Mouse (Mus musculus): ENCODE results near the gene Slc18a2. TPM values are rescaled to one million over a fixed set of nuclear protein-coding genes. Genes with fewer than 3 reads are reported as not detected.

The Slc18a2 gene
- polyA plus RNA-seq, 1 experiment from 2014 or later, result 28.7 TPM

DNA sequence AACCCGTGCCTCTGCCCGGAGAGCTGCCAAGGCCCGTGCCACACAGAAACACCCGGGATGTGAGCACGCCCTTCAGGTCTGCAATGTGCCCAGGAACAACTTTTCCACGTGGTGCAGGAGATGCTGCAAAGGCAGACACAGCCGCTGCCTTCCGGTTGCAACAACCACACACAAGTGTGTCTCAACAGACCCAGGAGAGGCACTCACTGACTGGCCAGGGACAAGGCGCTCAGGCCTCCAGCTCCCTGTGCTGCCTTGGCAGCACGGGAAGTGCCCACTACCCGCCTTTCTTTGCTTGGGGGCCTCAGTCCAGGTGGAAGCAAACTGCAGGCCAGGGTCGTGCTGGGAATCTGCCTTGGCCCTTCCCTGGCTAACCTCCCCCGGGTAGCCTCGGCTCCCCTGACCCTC, 83.6 kb downstream of the Slc18a2 start:
- Histone ChIP-seq H3K4me1 (ENCODE audit: control insufficient read depth, insufficient read depth, low read length) (peaks cover 33% of the 10 kb centered on the region), H3K27me3 (ENCODE audit: control insufficient read depth, insufficient read depth, low read depth, low read length) (no peaks in the 10 kb centered on the region), H3K4me2 (ENCODE audit: low read length) (peak overlapping the region; percentile 90), H3K4me3 (ENCODE audit: low read depth, low read length) (peak overlapping the region; percentile 66), H3K27ac (ENCODE audit: low read length) (no peak overlapping the region), H3K36me3 (ENCODE audit: control insufficient read depth, insufficient read depth, low read length) (no peaks in the 10 kb centered on the region), H3K9ac (ENCODE audit: low read depth, low read length) (peak overlapping the region; percentile 83), H3K9me3 (replicated peaks; ENCODE audit: control insufficient read depth, low read length, poor library complexity, severe bottlenecking) (no peaks in the 10 kb centered on the region)
- under 1% methylated on average over 14 of the region's 14 CpGs for WGBS
- ATAC-seq, result no peak

DNA sequence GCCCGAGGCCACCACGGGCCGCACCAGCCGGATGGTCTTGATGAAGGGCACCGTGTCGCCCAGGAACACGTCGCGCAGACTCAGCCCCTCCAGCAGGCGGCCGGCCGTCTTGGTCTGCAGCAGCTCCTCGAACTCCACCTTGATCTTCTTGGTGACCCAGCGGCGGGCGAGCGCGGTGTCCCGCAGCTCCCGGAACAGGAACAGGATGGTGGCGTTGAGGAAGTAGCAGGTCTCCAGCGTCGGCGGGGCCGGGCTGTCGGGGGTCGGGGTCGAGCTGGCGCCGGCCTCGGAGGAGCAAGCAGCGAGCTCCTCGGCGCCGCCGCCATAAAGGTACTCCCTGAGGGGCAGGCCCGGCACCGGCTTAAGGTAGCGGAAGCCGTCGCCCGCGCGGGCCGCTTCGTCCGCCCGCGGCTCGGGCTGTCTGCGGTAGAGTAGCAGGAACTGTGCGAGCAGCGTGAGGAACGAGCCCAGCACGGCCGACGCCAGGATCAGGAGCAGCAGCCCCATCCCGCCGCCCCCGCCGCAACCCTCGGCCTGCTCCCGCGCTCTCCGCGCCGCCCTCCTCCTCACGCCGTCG, 84.5 kb downstream of the Slc18a2 start:
- peak; percentile 76 for ATAC-seq
- no peaks in the 10 kb centered on the region for H3K36me3 ChIP-seq (ENCODE audit: control insufficient read depth, insufficient read depth, low read length)
- under 1% methylated on average over 53 of the region's 70 CpGs for WGBS

More for the DNA sequence above, 84.5 kb downstream of the Slc18a2 start:
- Histone ChIP-seq H3K4me2 (ENCODE audit: low read length) (peak overlapping the region; percentile 90), H3K27ac (ENCODE audit: low read length) (peak overlapping the region; percentile 96), H3K4me1 (ENCODE audit: control insufficient read depth, insufficient read depth, low read length) (peaks cover 33% of the 10 kb centered on the region), H3K27me3 (ENCODE audit: control insufficient read depth, insufficient read depth, low read depth, low read length) (no peaks in the 10 kb centered on the region), H3K4me3 (ENCODE audit: low read depth, low read length) (peak overlapping the region; percentile 66), H3K9ac (ENCODE audit: low read depth, low read length) (peak overlapping the region; percentile 83), H3K9me3 (replicated peaks; ENCODE audit: control insufficient read depth, low read length, poor library complexity, severe bottlenecking) (no peaks in the 10 kb centered on the region)

Other genes with a start within 250 kb of the Slc18a2 start
- gene Shtn1, start 184.8 kb upstream of the Slc18a2 start, polyA plus RNA-seq (2015; fragmentation: Nextera tagmentation; extraction: Ambion mirVana), result 56.5 and 63.4 TPM in 2 replicates
- 0.36 and 0.41 TPM in 2 replicates for gene Vax1, start 90.8 kb upstream of the Slc18a2 start, polyA plus RNA-seq (2015; fragmentation: Nextera tagmentation; extraction: Ambion mirVana)
- 0.07 TPM in 1 of 2 replicates, not detected in the other for gene Kcnk18, start 41.7 kb upstream of the Slc18a2 start, polyA plus RNA-seq (2015; fragmentation: Nextera tagmentation; extraction: Ambion mirVana)
- 5.3 and 6.4 TPM in 2 replicates for gene Rps12-ps3, start 61.4 kb downstream of the Slc18a2 start, polyA plus RNA-seq (2015; fragmentation: Nextera tagmentation; extraction: Ambion mirVana)
- 9.4 TPM in 2 replicates for gene Pdzd8, start 84.9 kb downstream of the Slc18a2 start, polyA plus RNA-seq (2015; fragmentation: Nextera tagmentation; extraction: Ambion mirVana)
- 10.8 and 14.2 TPM in 2 replicates for gene Emx2, start 197.5 kb downstream of the Slc18a2 start, polyA plus RNA-seq (2015; fragmentation: Nextera tagmentation; extraction: Ambion mirVana)